Mouse (Mus musculus) adrenal gland, postnatal 14 days (tissue): ENCODE data around the gene Slc28a1. TPM values are rescaled to one million over a fixed set of nuclear protein-coding genes. Genes with fewer than 3 reads are reported as not detected.

Experiments
- DNase-seq: peaks from one replicate; pipeline ENCODE4 v3.0.0; 2021; ENCODE audit warnings: mixed read lengths
- long read RNA-seq, 2 experiments: library from polyadenylated mRNA; stranded (forward); transcript quantifications; one replicate each; pipeline ENCODE4 v2.0.0; 2021
- total RNA-seq: library from RNA; stranded (reverse); gene quantifications from 2 replicates; pipeline ENCODE4 v1.2.3, GENCODE M21; 2021

Slc28a1 gene
- 0.19 and 0.30 TPM in 2 replicates for total RNA-seq
- long read RNA-seq, experiment 1 = 0 reads
- long read RNA-seq, experiment 2 = 0 reads

- peak; percentile 45 for DNase-seq
Measured at GRCm38 (mm10) chr7:81114555-81114954, at the start of gene Slc28a1. TSS of gene Slc28a1 (plus strand) at chr7:81114799.

GRCm38 (mm10) chr7:81066714-81067113 lies 47.9 kb upstream of the Slc28a1 start:
- DNase-seq = no peak

DNA sequence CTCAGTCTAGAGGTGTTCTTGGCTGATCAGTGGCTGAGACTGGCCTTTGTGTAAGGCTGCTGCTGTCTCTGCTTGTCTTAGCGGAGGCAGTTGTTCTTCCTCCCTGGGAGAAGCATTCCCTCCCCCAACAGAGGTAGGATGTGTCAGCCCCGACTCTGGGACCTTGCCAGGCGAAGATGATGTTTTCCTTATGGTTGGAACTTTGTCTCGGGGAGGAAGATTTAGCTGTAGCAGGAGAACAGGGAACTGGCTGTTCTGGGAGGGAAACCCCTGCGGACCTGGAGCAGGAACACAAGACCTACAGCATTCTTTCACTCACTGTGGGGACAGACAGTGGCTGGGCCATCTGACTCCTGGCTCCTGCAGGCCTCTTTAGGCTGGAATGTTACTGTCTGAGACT lies 42.1 kb upstream of the Slc28a1 start:
- peak; percentile 31 for DNase-seq

DNA sequence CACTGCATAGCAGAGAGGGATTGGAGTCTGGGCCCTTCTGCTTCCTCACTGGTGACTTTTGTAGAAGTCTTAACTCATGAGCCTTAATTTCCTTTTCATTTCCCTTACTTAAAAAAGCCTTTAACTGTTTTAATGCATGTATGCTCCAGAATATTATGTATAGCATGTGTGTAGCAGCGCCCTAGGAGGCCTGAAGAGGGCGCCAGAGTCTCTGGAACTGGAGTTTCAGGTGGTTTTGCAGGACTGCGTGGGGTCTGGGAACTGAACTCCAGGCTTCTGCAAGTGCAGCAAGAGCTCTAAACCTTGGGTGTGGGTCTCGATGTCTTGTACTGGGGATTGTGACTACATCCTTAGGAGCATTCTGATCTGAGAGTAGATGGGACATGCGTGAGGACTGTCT lies 41.3 kb upstream of the Slc28a1 start:
- DNase-seq = no peak

DNA sequence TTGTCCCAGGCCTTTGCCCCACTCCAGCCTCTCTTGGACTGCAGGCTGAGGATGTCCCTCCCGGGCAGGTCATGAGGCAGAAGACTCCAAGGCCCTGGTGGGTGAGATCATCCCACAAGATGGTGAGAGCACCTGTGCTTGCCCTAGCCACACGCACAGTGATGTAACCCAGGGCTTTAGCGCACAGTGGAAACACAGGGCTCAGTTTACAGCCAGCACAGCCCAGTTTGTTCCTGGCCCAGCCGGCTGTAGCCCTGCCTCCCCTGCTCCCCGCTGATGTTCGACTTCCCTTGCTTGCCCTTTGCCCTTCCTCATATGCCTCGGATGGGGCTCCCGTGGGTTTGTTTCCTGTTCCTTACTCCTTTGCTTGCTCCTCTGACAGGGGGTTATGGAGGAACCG lies 40.1 kb upstream of the Slc28a1 start:
- DNase-seq = peak; percentile 24

DNA sequence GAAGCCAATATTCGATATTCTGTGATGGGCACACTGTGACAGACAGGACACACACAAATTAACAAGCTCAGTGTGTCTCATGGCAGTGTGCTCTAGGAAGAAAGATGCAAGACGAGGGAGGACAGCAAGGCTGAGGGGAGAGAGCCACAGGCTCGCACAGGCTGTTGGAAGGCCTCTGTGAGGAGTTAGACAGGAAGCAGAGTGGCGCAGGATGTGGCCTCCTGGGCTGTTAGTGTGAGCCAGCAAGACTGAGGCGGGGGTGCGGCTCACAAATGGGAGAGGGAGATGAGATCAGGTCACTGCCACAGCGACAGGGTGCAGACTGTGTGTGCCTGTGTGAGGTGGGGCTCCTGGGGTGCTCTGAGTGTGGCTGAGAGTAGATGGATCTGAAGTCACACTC lies 39.3 kb upstream of the Slc28a1 start:
- DNase-seq = peak; percentile 28

DNA sequence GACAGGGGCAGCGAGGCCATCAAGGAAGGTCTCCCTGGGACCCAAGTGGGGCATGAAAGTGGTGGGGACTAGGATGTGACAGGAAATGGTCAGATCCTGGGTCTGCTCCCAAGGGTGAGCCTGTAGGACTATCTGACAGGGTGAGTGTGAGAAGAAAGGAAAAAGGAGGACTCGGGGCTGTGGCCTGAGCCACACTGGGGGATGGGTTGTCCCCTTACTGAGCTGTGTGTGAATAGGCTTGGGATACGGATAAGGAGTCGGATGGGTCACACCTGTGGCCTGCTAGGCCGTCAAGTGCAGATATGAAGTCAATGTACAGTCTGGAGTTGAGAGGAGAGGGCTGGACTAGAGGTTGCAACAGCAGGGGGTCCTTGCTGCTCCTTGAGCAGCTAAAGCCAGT lies 38.9 kb upstream of the Slc28a1 start:
- DNase-seq = no peak

GRCm38 (mm10) chr7:81077009-81077408 lies 37.6 kb upstream of the Slc28a1 start:
- no peak for DNase-seq

DNA sequence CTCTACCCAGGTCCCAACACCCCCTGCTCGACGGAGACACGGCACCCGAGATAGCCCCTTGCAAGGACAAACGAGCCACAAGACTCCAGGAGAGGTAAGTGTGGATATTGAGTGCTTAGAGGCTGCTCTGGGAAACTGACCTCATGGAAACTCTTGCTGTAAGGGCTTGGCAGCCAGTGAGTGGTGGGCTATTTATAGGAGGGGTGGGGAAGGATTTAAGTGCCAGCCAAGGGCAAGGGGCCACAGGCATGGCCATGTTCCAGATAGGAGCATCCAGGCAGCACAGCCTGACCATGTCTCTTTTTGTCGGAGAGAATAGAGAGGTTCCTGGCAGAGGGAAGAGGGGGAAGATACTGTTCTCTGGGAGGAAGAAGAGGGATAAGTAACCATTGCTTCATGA lies 35.9 kb upstream of the Slc28a1 start:
- DNase-seq = no peak

- no peak for DNase-seq
Measured at GRCm38 (mm10) chr7:81093420-81093965, 21.1 kb upstream of the Slc28a1 start.

- no peak for DNase-seq
Measured at GRCm38 (mm10) chr7:81094104-81094757, 20.4 kb upstream of the Slc28a1 start.

DNA sequence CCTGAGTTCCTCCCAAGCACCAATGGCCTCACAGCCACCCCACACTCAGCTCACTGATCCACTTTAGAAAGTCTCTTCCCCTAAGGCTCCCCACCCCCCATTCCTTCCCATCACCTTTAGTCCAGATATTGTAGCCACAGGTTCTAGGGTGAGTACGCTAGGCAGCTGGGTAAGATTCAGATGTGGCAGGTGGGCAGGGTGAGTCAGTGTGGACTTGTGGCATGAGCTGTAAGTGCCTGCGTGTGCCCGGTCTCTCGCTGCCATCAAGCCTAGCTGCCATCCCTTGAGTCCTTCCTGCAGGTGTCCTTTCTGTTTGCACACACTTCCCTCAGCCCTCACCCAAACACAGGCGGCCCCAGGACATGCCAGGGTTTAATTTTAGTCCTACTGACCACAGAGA lies 14.3 kb upstream of the Slc28a1 start:
- no peak for DNase-seq

- no peak for DNase-seq
Measured at GRCm38 (mm10) chr7:81102854-81103253, 11.7 kb upstream of the Slc28a1 start.

DNA sequence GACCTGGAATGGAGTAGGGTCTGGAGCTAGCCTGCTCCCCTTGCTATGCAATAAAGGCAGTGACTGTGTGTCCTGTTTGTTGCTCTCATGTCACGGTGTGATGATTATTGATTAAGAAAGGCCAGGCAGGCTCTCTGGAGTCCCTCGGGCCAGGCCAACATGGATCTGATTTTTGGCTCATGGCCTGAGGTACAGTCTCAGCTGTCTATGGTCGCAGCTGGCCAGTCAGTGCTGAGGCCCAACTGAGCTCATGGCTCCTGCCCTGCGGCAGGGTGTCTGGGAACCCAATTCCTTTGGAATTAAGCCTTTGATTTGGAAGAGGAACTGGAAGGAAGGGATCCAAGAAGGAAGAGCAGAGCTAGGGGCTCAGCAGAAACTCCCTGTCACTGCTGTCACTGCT lies 9.1 kb upstream of the Slc28a1 start:
- DNase-seq = no peak

DNA sequence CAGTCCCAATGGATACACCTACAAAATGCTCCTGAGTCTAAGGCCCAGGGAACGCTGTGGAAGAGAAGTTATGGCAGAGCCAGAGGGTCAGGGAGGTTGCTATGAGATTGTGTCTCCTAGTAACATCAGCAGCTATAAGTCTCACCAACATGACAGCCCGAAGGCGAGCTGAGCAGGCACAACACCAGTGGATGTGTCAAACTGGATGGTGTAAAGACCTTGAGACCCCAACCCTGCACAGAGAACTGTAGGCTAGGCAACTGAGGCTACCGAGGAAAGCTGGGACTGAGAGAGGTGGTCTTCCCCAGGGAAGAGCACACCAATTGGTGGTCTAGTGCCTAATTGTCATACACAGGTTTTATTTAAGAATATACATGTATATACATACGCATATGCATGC lies 6.4 kb upstream of the Slc28a1 start:
- no peak for DNase-seq

DNA sequence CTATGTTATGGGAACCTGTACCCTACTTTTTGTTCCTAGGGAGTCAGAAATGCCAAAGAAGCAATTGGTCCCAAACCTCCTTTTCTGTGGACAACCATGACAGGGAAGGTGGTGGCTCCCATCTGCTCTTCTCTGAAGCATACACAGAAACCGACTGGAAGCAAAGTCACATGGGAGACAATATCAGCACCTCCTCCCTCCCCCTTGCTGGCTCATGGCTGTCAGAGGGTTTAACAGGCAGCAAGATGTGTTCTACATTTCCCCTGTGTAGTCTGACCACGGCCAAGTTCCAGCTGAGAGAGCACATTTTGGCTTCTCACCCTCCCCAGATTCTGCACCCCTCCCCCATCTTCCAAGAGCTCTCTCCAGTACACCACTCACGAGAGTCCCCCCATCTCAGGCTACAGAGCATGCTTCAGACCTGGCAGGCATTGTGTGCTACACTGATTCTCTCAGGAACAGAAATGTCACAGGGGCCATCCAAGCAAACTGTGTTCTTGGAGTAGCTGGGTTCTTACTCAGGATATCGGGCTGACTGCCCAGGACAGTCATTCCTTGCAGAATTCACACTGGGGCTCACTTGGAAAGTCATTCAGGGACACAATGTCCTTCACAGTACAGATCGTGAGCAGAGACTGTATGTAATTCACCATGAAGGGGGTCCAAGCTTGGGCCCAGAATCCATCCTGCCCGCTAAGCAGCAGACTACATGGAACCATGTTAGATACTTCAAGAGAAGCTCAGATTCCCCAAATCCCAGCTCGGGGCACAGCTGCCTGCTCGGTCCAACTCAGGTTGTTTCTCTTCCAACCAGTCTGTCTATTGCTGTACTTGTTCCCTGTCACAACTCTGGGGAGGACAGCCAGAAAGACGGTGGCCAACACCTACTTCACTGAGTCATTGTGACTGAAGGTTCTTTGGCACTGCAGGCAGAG lies 4.6 kb upstream of the Slc28a1 start:
- DNase-seq = peak; percentile 80

GRCm38 (mm10) chr7:81110791-81111190 lies 3.8 kb upstream of the Slc28a1 start:
- DNase-seq = no peak

- peak; percentile 79 for DNase-seq
Measured at GRCm38 (mm10) chr7:81111729-81112128, 2.9 kb upstream of the Slc28a1 start.

- peak; percentile 73 for DNase-seq
Measured at GRCm38 (mm10) chr7:81112686-81113360, 1.8 kb upstream of the Slc28a1 start.

DNA sequence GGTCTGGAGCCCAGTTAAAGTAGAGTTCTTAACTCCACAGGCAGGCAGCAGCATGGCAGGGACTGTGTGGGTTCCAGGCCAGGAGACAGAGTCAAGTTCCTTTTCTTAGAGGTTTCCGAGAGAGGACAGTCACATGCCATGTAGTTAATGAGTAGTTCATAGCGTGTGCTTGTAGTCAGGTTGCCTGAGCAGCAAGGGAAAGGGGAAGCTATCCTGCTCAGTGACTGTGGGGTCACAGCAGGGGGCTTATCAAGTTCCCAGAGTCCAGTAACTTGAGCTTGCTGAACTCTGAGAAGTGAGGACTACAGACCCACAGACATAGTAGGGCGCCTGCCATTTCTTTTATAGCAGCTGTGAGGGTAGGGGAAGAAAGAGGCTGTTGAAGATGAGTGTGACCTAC lies 6.5 kb downstream of the Slc28a1 start:
- DNase-seq = no peak

GRCm38 (mm10) chr7:81122808-81123207 lies 8.2 kb downstream of the Slc28a1 start:
- DNase-seq = no peak

- no peak for DNase-seq
Measured at GRCm38 (mm10) chr7:81123553-81123952, 9.0 kb downstream of the Slc28a1 start.

- DNase-seq = no peak
Measured at GRCm38 (mm10) chr7:81124773-81125172, 10.2 kb downstream of the Slc28a1 start.
